Mouse (Mus musculus) ES-E14 (cell line): ENCODE results near the gene Gm4969. TPM values are rescaled to one million over a fixed set of nuclear protein-coding genes. Genes with fewer than 3 reads are reported as not detected.
A peak's percentile ranks its signal among the peaks of the same experiment; 100 is the strongest.

Source experiments
- DNase-seq: peaks from one replicate; pipeline ENCODE4 v3.0.0-alpha.2; 2013; ENCODE audit warnings: low read depth, low spot score
- H3K27ac ChIP-seq: 2 replicates; pipeline ENCODE4 v1.5.1; 2012; ENCODE audit warnings: low read depth, mild to moderate bottlenecking, low read length, moderate library complexity, mixed read lengths; ENCODE audit not compliant: poor library complexity, insufficient read depth, severe bottlenecking
- H3K36me3 ChIP-seq: 2 replicates; pipeline ENCODE4 v1.6.1; 2012; ENCODE audit warnings: mild to moderate bottlenecking, low read length, moderate library complexity, mixed read lengths; ENCODE audit not compliant: control insufficient read depth, poor library complexity, insufficient read depth, severe bottlenecking
- H3K4me1 ChIP-seq, 2 experiments: fragments of 150-350 bp in 1 of 2; sonication (generic) in 1 of 2; 2 replicates each; pipeline ENCODE4 v1.6.1; 2012; ENCODE audit warnings: low read length in 2 of 2, mild to moderate bottlenecking in 1 of 2, mixed read lengths in 1 of 2; ENCODE audit not compliant: control insufficient read depth in 2 of 2, insufficient read depth in 2 of 2, poor library complexity in 1 of 2
- H3K4me3 ChIP-seq, 2 experiments: fragments of 150-350 bp in 1 of 2; sonication (generic) in 1 of 2; 2 replicates each; pipeline ENCODE4 v1.5.1; 2012; ENCODE audit warnings: low read length in 2 of 2, low read depth in 1 of 2, mild to moderate bottlenecking in 1 of 2, mixed read lengths in 1 of 2; ENCODE audit not compliant: insufficient read depth in 1 of 2, poor library complexity in 1 of 2, severe bottlenecking in 1 of 2
- H3K9ac ChIP-seq: 2 replicates; pipeline ENCODE4 v1.6.1; 2012; ENCODE audit warnings: low read depth, mild to moderate bottlenecking, low read length, mixed read lengths; ENCODE audit not compliant: poor library complexity, insufficient read depth, severe bottlenecking
- H3K9me3 ChIP-seq: fragments of 150-350 bp; sonication (generic); 2 replicates; pipeline ENCODE4 v1.6.1; 2012; ENCODE audit warnings: low read depth, mild to moderate bottlenecking, low read length; ENCODE audit not compliant: control insufficient read depth, insufficient read depth
- CHD2 ChIP-seq: IDR thresholded peaks from 2 replicates; pipeline ENCODE4 v1.6.1; 2014; ENCODE audit warnings: mild to moderate bottlenecking, low read depth, low read length, inconsistent platforms
- HCFC1 ChIP-seq: IDR thresholded peaks from 2 replicates; pipeline ENCODE4 v1.6.1; 2012; ENCODE audit warnings: low read length, inconsistent platforms, borderline replicate concordance; ENCODE audit not compliant: insufficient read depth
- MAFK ChIP-seq: IDR thresholded peaks from 2 replicates; pipeline ENCODE4 v1.6.1; 2014; ENCODE audit warnings: mild to moderate bottlenecking, low read depth, low read length, inconsistent platforms; ENCODE audit not compliant: insufficient read depth
- ZC3H11A ChIP-seq: IDR thresholded peaks from 2 replicates; pipeline ENCODE4 v1.6.1; 2012; ENCODE audit warnings: low read depth, mild to moderate bottlenecking, inconsistent platforms, low read length, borderline replicate concordance
- ZNF384 ChIP-seq: IDR thresholded peaks from 2 replicates; pipeline ENCODE4 v1.6.1; 2012; ENCODE audit warnings: low read depth, low read length, inconsistent platforms
- in situ Hi-C, 2 experiments: fragments of 600-800 bp; cut with MboI; formaldehyde crosslinking; loops; one replicate each; pipeline ENCODE4 v1.15.1; 2025; ENCODE audit warnings: low sequenced_read_pairs in 2 of 2, inconsistent platforms in 1 of 2; ENCODE audit not compliant: unreplicated experiment in 2 of 2
- total RNA-seq: library from RNA; depleted of rRNA; stranded (reverse); fragments of 300-350 nt; gene quantifications from 2 replicates; pipeline ENCODE4 v1.2.3, GENCODE M21; 2012

Gm4969 gene
- total RNA-seq, 1 experiment = 1.9 TPM

DNA sequence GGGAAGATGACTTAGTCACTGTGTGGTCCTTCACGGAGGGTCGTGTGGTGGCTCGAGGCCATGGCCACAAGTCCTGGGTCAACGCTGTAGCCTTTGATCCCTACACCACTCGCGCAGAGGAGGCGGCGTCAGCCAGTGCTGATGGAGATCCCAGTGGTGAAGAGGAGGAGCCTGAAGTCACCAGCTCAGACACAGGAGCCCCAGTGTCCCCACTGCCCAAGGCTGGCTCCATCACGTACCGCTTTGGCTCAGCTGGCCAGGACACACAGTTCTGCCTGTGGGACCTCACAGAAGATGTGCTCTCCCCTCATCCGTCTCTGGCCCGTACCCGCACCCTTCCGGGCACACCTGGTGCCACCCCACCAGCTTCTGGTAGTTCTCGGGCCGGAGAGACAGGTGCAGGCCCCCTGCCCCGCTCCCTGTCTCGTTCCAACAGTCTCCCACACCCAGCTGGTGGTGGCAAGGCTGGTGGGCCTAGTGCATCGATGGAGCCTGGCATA, 37.7 kb downstream of the Gm4969 start:
- Histone ChIP-seq H3K4me1 (peaks cover 0 to 33% of the 10 kb centered on the region in 2 experiments; a peak in 3 of 4 replicates), H3K27ac (no peak overlapping the region), H3K9me3 (no peaks in the 10 kb centered on the region), H3K4me3 (no peak overlapping the region), H3K9ac (peak overlapping the region; percentile 17; the same call in 1 of the 2 replicates), H3K36me3 (peaks cover 41% of the 10 kb centered on the region)
- TF ChIP-seq ZNF384 (no peak), HCFC1 (no peak), MAFK (no peak), ZC3H11A (no peak), CHD2 (no peak)
- DNase-seq = no peak
- in situ Hi-C loops = no loop called here

DNA sequence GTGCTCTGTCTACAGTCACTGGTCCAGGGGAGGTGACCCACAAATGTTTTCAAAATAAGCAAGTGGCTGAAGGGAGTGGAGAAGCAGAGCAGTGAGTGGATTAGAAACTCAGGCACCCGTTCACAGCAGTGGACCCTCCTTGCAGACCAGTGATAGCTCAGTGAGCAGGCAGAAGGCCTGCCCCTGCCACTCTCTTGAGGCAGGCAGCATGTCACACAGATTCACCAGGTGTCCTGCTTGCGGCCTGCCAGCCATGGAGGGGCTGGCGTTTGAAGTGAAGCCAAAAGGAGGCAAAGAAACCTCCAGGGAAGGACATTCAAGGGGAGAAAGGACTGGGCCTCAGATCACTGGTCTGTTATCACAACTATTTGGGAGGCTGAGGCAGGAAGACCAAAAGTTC, 39.4 kb downstream of the Gm4969 start:
- Histone ChIP-seq H3K36me3 (peaks cover 41% of the 10 kb centered on the region), H3K27ac (no peak overlapping the region), H3K4me3 (no peak overlapping the region), H3K9me3 (no peaks in the 10 kb centered on the region), H3K4me1 (peaks cover 0 to 19% of the 10 kb centered on the region in 2 experiments; a peak in 3 of 4 replicates), H3K9ac (no peak overlapping the region)
- TF ChIP-seq HCFC1 (no peak), ZNF384 (no peak), CHD2 (no peak), ZC3H11A (no peak), MAFK (no peak)
- in situ Hi-C loops = no loop called here
- DNase-seq = no peak

DNA sequence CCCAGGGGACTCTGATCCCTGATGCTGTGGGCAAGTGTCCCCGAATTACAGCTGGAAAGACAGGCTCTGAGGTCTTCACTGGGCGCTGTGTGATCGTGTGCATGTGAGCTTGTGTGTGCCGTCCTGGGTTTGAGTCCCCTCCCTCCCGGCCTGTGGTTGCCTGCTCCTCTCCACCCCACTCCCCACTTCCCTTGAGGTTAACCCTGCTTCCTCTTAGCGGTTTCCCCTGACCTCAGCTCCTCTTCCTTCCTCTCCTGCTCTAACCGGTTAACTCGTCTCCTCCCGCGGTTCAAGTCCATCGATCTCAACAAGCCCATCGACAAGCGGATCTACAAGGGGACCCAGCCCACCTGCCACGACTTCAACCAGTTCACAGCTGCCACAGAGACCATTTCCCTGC, 40.4 kb downstream of the Gm4969 start:
- H3K27ac ChIP-seq = no peak overlapping the region
- no peaks in the 10 kb centered on the region for H3K9me3 ChIP-seq
- H3K36me3 ChIP-seq = peaks cover 41% of the 10 kb centered on the region
- H3K9ac ChIP-seq = no peak overlapping the region; the same call in 1 of the 2 replicates
- no peak for TF ChIP-seq ZNF384
- no peak for TF ChIP-seq MAFK
- TF ChIP-seq CHD2 = no peak
- no peak for TF ChIP-seq HCFC1
- no peak for TF ChIP-seq ZC3H11A
- peaks cover 0 to 19% of the 10 kb centered on the region in 2 experiments; a peak in 3 of 4 replicates for H3K4me1 ChIP-seq
- in situ Hi-C loops = no loop called here
- H3K4me3 ChIP-seq = peak overlapping the region in 1 of 2 experiments; percentile 13; a peak in 1 of 4 replicates
- DNase-seq = no peak

DNA sequence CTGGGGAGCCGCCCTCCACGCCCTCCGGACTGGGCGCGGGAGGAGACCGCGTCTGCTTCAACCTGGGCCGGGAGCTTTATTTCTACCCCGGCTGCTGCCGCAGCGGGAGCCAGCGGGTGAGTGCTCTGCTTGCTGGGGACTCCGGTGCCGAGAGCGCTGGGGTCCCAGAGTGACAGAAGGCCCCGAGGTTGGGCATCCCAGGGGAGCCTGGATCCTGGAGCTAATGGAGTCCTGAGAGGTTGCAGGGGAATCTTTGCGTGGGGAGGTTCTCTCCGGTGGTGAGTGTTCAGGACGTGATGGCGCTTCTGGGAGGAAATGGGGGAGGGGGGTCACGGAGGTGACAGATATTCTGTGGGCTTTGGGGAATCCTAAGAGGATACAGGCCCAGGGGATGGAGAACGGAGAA, 41.6 kb downstream of the Gm4969 start:
- peaks cover 0 to 19% of the 10 kb centered on the region in 2 experiments; a peak in 3 of 4 replicates for H3K4me1 ChIP-seq
- in situ Hi-C loops = no loop called here
- H3K36me3 ChIP-seq = peaks cover 32% of the 10 kb centered on the region
- DNase-seq = no peak
- peak overlapping the region; percentile 90 to 98 for H3K4me3 ChIP-seq
- TF ChIP-seq ZNF384 = no peak
- TF ChIP-seq ZC3H11A = no peak
- TF ChIP-seq CHD2 = no peak
- TF ChIP-seq HCFC1 = no peak
- no peak for TF ChIP-seq MAFK
- H3K27ac ChIP-seq = peak overlapping the region; percentile 22; the same call in 1 of the 2 replicates
- peak overlapping the region; percentile 93 for H3K9ac ChIP-seq
- H3K9me3 ChIP-seq = no peaks in the 10 kb centered on the region
